Mouse (Mus musculus): Measurements from ENCODE around the gene Kdm4a. TPM values are rescaled to one million over a fixed set of nuclear protein-coding genes. Genes with fewer than 3 reads are reported as not detected.

Kdm4a gene
- polyA plus RNA-seq, 1 experiment from 2014 or later: 58.5 TPM

- Histone ChIP-seq H3K4me2 (no peak overlapping the region), H3K9ac (no peak overlapping the region), H3K4me3 (replicated peaks) (no peak overlapping the region), H3K27me3 (no peaks in the 10 kb centered on the region), H3K27ac (no peak overlapping the region), H3K36me3 (replicated peaks) (no peaks in the 10 kb centered on the region), H3K4me1 (no peaks in the 10 kb centered on the region), H3K9me3 (no peaks in the 10 kb centered on the region)
- 93% methylated on average over 2 of the region's 2 CpGs for WGBS
- no peak for ATAC-seq (ENCODE audit: low FRiP score)
These were observed 19.2 kb upstream of the Kdm4a start for GRCm38 (mm10) chr4:118199093-118199492.

DNA sequence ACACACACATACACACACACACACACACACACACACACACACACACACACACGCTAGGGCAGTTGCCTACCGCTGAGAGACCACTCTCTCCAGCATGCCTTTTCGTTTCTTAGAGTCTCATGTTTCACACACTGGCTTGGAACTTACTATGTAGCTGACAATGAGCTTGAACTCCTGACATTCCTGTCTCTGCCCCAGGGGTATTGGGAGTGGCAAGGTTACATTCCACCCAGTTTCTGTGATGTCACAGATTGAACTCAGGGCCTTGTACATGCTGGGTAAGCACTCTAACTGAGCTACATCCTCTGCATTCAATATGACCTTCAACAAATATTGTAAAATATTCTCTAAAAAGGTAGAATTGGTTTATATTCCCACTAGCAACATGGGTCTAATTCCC is 18.8 kb upstream of the Kdm4a start:
- Histone ChIP-seq H3K4me1 (0 out of 2 replicates have a peak, but pooled peaks cover 2% of the 10 kb centered on the region), H3K4me3 (replicated peaks) (no peak overlapping the region), H3K4me2 (no peak overlapping the region), H3K36me3 (replicated peaks) (no peaks in the 10 kb centered on the region), H3K27ac (no peak overlapping the region), H3K9ac (no peak overlapping the region), H3K27me3 (no peaks in the 10 kb centered on the region), H3K9me3 (no peaks in the 10 kb centered on the region)
- WGBS: 75% methylated on average over 3 of the region's 3 CpGs
- no peak for ATAC-seq (ENCODE audit: low FRiP score)

DNA sequence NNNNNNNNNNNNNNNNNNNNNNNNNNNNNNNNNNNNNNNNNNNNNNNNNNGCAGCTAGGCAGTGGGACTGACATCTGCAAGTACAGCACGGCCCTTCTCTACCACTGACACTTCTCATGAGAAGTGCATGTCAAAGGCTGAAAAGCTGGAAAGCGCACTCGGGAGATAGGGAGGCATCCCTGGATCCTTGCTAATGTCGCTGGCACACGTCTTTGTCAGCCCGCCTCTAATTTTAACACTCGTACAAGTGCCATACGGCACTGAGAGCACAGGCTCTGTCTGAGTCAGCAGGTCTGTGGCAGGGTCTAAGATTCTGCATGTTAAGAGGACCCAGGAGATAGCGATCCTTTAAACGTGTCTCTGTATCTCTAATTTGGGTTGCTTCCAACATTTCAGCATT is 16.3 kb upstream of the Kdm4a start:
- peaks cover 6% of the 10 kb centered on the region; the same call in 1 of the 2 replicates for H3K4me1 ChIP-seq
- no peak overlapping the region for H3K4me2 ChIP-seq
- no peak overlapping the region for H3K4me3 ChIP-seq (replicated peaks)
- no peak overlapping the region for H3K9ac ChIP-seq
- H3K27ac ChIP-seq: no peak overlapping the region
- 89% methylated on average over 10 of the region's 10 CpGs for WGBS
- H3K27me3 ChIP-seq: no peaks in the 10 kb centered on the region
- H3K36me3 ChIP-seq (replicated peaks): no peaks in the 10 kb centered on the region
- ATAC-seq (ENCODE audit: low FRiP score): no peak
- no peaks in the 10 kb centered on the region for H3K9me3 ChIP-seq

GRCm38 (mm10) chr4:118180301-118181080 is 648 bp upstream of the Kdm4a start:
- ATAC-seq (ENCODE audit: low FRiP score): no peak
- Histone ChIP-seq H3K9ac (peak overlapping the region; percentile 85), H3K4me2 (peak overlapping the region; percentile 73), H3K9me3 (no peaks in the 10 kb centered on the region), H3K27ac (peak overlapping the region; percentile 98), H3K4me1 (peaks cover 15% of the 10 kb centered on the region), H3K27me3 (no peaks in the 10 kb centered on the region), H3K4me3 (replicated peaks) (peak overlapping the region; percentile 78), H3K36me3 (replicated peaks) (peaks cover 19% of the 10 kb centered on the region)
- 14% methylated on average over 17 of the region's 17 CpGs for WGBS

DNA sequence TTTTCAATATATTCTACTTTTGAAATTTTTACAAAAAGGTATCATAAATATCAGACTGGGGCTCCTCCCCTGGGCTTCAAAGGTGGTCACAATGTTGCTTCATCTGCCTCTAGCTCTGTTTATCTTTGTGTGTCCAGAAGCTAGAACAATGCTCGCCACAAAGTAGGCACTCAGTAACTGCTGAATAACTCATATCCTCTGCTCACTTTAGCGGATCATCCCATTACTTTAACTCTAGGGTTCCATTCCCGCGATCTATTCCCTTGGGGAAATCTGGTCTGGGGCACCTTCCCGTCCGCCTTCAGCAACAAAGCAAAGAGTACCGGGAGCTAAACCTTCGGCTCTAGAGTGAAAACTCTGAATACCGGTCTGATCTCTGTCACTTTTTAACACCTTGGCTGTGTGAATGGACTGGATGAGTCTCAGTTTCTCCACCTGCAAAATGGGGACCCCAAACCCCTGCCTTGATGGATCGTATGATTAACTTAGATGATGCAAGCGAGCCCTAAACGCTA is 834 bp downstream of the Kdm4a start:
- Histone ChIP-seq H3K4me3 (replicated peaks) (peak overlapping the region; percentile 78), H3K4me2 (peak overlapping the region; percentile 60), H3K27ac (peak overlapping the region; percentile 98), H3K27me3 (no peaks in the 10 kb centered on the region), H3K36me3 (replicated peaks) (peaks cover 34% of the 10 kb centered on the region), H3K4me1 (peaks cover 15% of the 10 kb centered on the region), H3K9me3 (no peaks in the 10 kb centered on the region), H3K9ac (peak overlapping the region; percentile 85)
- WGBS: 3% methylated on average over 12 of the region's 12 CpGs
- ATAC-seq (ENCODE audit: low FRiP score): no peak

DNA sequence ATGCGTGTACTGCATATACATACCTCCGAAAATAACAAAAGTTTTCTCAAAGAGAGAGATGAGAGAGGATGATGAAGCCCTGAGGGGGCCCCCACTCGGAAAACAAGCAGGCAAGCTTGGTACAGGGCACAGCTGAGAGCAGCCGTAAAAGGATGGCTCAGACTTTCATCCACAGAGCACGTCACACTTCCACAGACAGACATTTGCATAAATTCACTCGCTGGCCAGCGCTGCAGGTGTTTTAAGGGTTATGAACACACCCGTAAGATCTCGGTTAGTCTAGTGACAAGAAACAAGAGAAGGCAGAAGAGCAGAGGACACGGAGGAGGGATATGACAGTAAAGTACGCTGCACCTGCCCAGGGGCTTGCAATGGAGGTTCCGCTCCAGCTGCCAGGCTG is 7.4 kb downstream of the Kdm4a start:
- H3K9ac ChIP-seq: no peak overlapping the region
- WGBS: 91% methylated on average over 12 of the region's 12 CpGs
- H3K36me3 ChIP-seq (replicated peaks): peaks cover 98% of the 10 kb centered on the region
- H3K4me2 ChIP-seq: no peak overlapping the region
- ATAC-seq (ENCODE audit: low FRiP score): no peak
- no peaks in the 10 kb centered on the region for H3K27me3 ChIP-seq
- H3K4me1 ChIP-seq: no peaks in the 10 kb centered on the region
- H3K27ac ChIP-seq: no peak overlapping the region
- no peaks in the 10 kb centered on the region for H3K9me3 ChIP-seq
- no peak overlapping the region for H3K4me3 ChIP-seq (replicated peaks)

GRCm38 (mm10) chr4:118171006-118171405 is 8.8 kb downstream of the Kdm4a start:
- no peak for ATAC-seq (ENCODE audit: low FRiP score)
- no peak overlapping the region for H3K9ac ChIP-seq
- 87% methylated on average over 9 of the region's 9 CpGs for WGBS

GRCm38 (mm10) chr4:118162123-118162522 is 17.7 kb downstream of the Kdm4a start:
- WGBS: 98% methylated on average over 12 of the region's 12 CpGs
- H3K36me3 ChIP-seq (replicated peaks): peaks cover 96% of the 10 kb centered on the region

More at GRCm38 (mm10) chr4:118171006-118171405, 8.8 kb downstream of the Kdm4a start:
- H3K9me3 ChIP-seq: no peaks in the 10 kb centered on the region
- peaks cover 99% of the 10 kb centered on the region for H3K36me3 ChIP-seq (replicated peaks)
- H3K27ac ChIP-seq: no peak overlapping the region
- no peak overlapping the region for H3K4me3 ChIP-seq (replicated peaks)
- no peaks in the 10 kb centered on the region for H3K27me3 ChIP-seq
- no peaks in the 10 kb centered on the region for H3K4me1 ChIP-seq
- H3K4me2 ChIP-seq: no peak overlapping the region

DNA sequence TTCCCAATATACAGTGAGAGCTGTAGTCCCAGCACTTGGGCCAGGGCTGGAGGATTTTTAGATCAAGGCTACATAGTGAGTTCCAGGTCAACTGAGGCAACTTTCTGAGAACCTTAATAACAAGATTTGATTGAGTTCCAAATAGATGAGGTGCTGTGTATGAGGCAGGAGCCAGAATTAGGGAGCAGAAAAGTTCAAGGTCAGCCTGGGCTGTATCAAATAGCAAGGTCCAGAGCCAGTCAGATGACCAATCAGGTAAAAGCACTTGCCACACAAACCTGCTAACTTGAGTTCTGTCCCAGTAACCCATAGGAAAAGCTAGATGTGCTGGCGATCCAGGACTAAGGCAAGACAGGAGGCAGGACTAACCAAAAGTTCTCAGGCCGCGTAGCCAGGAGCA is 22.2 kb downstream of the Kdm4a start:
- ATAC-seq (ENCODE audit: low FRiP score): no peak
- no peak overlapping the region for H3K4me2 ChIP-seq
- H3K9ac ChIP-seq: no peak overlapping the region
- no peaks in the 10 kb centered on the region for H3K9me3 ChIP-seq
- no peak overlapping the region for H3K27ac ChIP-seq
- peaks cover 96% of the 10 kb centered on the region for H3K36me3 ChIP-seq (replicated peaks)
- 98% methylated on average over 3 of the region's 3 CpGs for WGBS
- no peaks in the 10 kb centered on the region for H3K4me1 ChIP-seq
- no peaks in the 10 kb centered on the region for H3K27me3 ChIP-seq
- H3K4me3 ChIP-seq (replicated peaks): no peak overlapping the region

More at GRCm38 (mm10) chr4:118162123-118162522, 17.7 kb downstream of the Kdm4a start:
- Histone ChIP-seq H3K27ac (no peak overlapping the region), H3K9ac (no peak overlapping the region), H3K27me3 (no peaks in the 10 kb centered on the region), H3K4me2 (no peak overlapping the region), H3K9me3 (no peaks in the 10 kb centered on the region), H3K4me3 (replicated peaks) (no peak overlapping the region), H3K4me1 (no peaks in the 10 kb centered on the region)
- no peak for ATAC-seq (ENCODE audit: low FRiP score)

- H3K9ac ChIP-seq: no peak overlapping the region
- no peak for ATAC-seq (ENCODE audit: low FRiP score)
- no peaks in the 10 kb centered on the region for H3K9me3 ChIP-seq
- no peaks in the 10 kb centered on the region for H3K4me1 ChIP-seq
- peaks cover 96% of the 10 kb centered on the region for H3K36me3 ChIP-seq (replicated peaks)
- H3K4me2 ChIP-seq: no peak overlapping the region
- no peak overlapping the region for H3K27ac ChIP-seq
- no peaks in the 10 kb centered on the region for H3K27me3 ChIP-seq
- WGBS: 86% methylated on average over 15 of the region's 15 CpGs
- H3K4me3 ChIP-seq (replicated peaks): no peak overlapping the region
These were observed 23.3 kb downstream of the Kdm4a start for GRCm38 (mm10) chr4:118156559-118156958.

GRCm38 (mm10) chr4:118154889-118155288 is 25.0 kb downstream of the Kdm4a start:
- H3K4me3 ChIP-seq (replicated peaks): no peak overlapping the region
- no peak overlapping the region for H3K27ac ChIP-seq
- no peak for ATAC-seq (ENCODE audit: low FRiP score)
- H3K36me3 ChIP-seq (replicated peaks): peaks cover 95% of the 10 kb centered on the region
- no peaks in the 10 kb centered on the region for H3K9me3 ChIP-seq
- WGBS: 94% methylated on average over 5 of the region's 5 CpGs
- H3K9ac ChIP-seq: no peak overlapping the region
- H3K4me2 ChIP-seq: no peak overlapping the region
- H3K4me1 ChIP-seq: no peaks in the 10 kb centered on the region
- no peaks in the 10 kb centered on the region for H3K27me3 ChIP-seq

- H3K27ac ChIP-seq: no peak overlapping the region
- WGBS: 98% methylated on average over 17 of the region's 17 CpGs
- H3K27me3 ChIP-seq: no peaks in the 10 kb centered on the region
- no peak overlapping the region for H3K4me2 ChIP-seq
- no peaks in the 10 kb centered on the region for H3K9me3 ChIP-seq
- no peak overlapping the region for H3K9ac ChIP-seq
- H3K4me3 ChIP-seq (replicated peaks): no peak overlapping the region
- no peak for ATAC-seq (ENCODE audit: low FRiP score)
- no peaks in the 10 kb centered on the region for H3K4me1 ChIP-seq
- H3K36me3 ChIP-seq (replicated peaks): peaks cover 96% of the 10 kb centered on the region
These were observed 27.6 kb downstream of the Kdm4a start for GRCm38 (mm10) chr4:118152020-118152785.

Data from forebrain, embryonic 12.5 days (tissue).